Mouse (Mus musculus) CH12.LX (cell line): Measurements from ENCODE around the gene Taf5l. TPM values are rescaled to one million over a fixed set of nuclear protein-coding genes. Genes with fewer than 3 reads are reported as not detected.

Source experiments
- DNase-seq: peaks from one replicate; pipeline ENCODE4 v3.0.0-alpha.2; 2013; ENCODE audit errors: extremely low read depth
- H3K27ac ChIP-seq: 2 replicates; pipeline ENCODE4 v1.5.1; 2012; ENCODE audit warnings: low read depth, mild to moderate bottlenecking, control low read depth, moderate library complexity; ENCODE audit not compliant: insufficient read depth
- H3K27me3 ChIP-seq: replicated peaks from 2 replicates; pipeline ENCODE3; 2012; ENCODE audit warnings: inconsistent platforms
- H3K36me3 ChIP-seq, 2 experiments: replicated peaks in 1 of 2; 2 replicates each; pipeline versions ENCODE3 to v1.6.1; 2012; ENCODE audit warnings: inconsistent platforms in 1 of 2, low read length in 1 of 2, mild to moderate bottlenecking in 1 of 2, mixed read lengths in 1 of 2, moderate library complexity in 1 of 2; ENCODE audit not compliant: control insufficient read depth in 1 of 2, insufficient read depth in 1 of 2
- H3K4me1 ChIP-seq, 2 experiments: 2 replicates each; pipeline ENCODE4 v1.6.1; 2012; ENCODE audit warnings: inconsistent platforms in 1 of 2, moderate library complexity in 1 of 2; ENCODE audit not compliant: insufficient read depth in 2 of 2, control insufficient read depth in 1 of 2
- H3K4me2 ChIP-seq: 2 replicates; pipeline ENCODE4 v1.6.1; 2012; ENCODE audit warnings: low read depth, mild to moderate bottlenecking, control low read depth; ENCODE audit not compliant: poor library complexity, insufficient read depth, severe bottlenecking
- H3K4me3 ChIP-seq, 3 experiments: fragments of 150-350 bp in 1 of 3; sonication (generic) in 1 of 3; replicated peaks in 1 of 3; 2 replicates each; pipeline versions ENCODE3 to v1.5.1; 2011 to 2012; ENCODE audit warnings: low read depth in 2 of 3, low read length in 2 of 3, mild to moderate bottlenecking in 2 of 3, moderate library complexity in 2 of 3, control low read depth in 1 of 3, improper control_type of control experiment in 1 of 3, inconsistent platforms in 1 of 3, mixed read lengths in 1 of 3; ENCODE audit not compliant: poor library complexity in 1 of 3
- H3K79me2 ChIP-seq: replicated peaks from 2 replicates; pipeline ENCODE4 v1.6.1; 2012; ENCODE audit warnings: mild to moderate bottlenecking, moderate library complexity; ENCODE audit not compliant: control insufficient read depth, poor library complexity, insufficient read depth, severe bottlenecking; ENCODE audit errors: extremely low read depth
- H3K9ac ChIP-seq: 2 replicates; pipeline ENCODE4 v1.6.1; 2012; ENCODE audit warnings: low read depth, mild to moderate bottlenecking, control low read depth, moderate library complexity; ENCODE audit not compliant: insufficient read depth
- H3K9me3 ChIP-seq: replicated peaks from 2 replicates; pipeline ENCODE3; 2012; ENCODE audit warnings: low read length, inconsistent platforms, mixed read lengths
- CTCF ChIP-seq, 2 experiments: IDR thresholded peaks in 1 of 2; conservative IDR thresholded peaks in 1 of 2; 2 replicates each; pipeline ENCODE4 v1.5.1; 2011 to 2012; ENCODE audit warnings: low read depth in 2 of 2, low read length in 2 of 2, improper control_type of control experiment in 1 of 2, inconsistent platforms in 1 of 2, mild to moderate bottlenecking in 1 of 2, moderate library complexity in 1 of 2
- E2F4 ChIP-seq: IDR thresholded peaks from 2 replicates; pipeline ENCODE4 v1.6.1; 2011; ENCODE audit warnings: low read depth, low read length, improper control_type of control experiment; ENCODE audit not compliant: insufficient replicate concordance
- ELF1 ChIP-seq: IDR thresholded peaks from 2 replicates; pipeline ENCODE4 v1.6.1; 2014; ENCODE audit warnings: low read depth, mild to moderate bottlenecking, inconsistent platforms, low read length, improper control_type of control experiment
- ETS1 ChIP-seq: conservative IDR thresholded peaks from 2 replicates; pipeline ENCODE4 v1.6.1; 2012; ENCODE audit warnings: low read depth, mild to moderate bottlenecking, inconsistent platforms, low read length, improper control_type of control experiment, moderate library complexity
- GABPA ChIP-seq: IDR thresholded peaks from 2 replicates; pipeline ENCODE4 v1.6.1; 2012; ENCODE audit warnings: low read depth, low read length, improper control_type of control experiment, inconsistent platforms; ENCODE audit not compliant: insufficient replicate concordance
- KAT2A ChIP-seq: IDR thresholded peaks from 2 replicates; pipeline ENCODE4 v1.6.1; 2012; ENCODE audit warnings: low read length, improper control_type of control experiment, inconsistent platforms; ENCODE audit not compliant: insufficient replicate concordance
- MAZ ChIP-seq: IDR thresholded peaks from 2 replicates; pipeline ENCODE4 v1.6.1; 2012; ENCODE audit warnings: low read depth, mild to moderate bottlenecking, inconsistent platforms, low read length, improper control_type of control experiment, moderate library complexity
- MEF2A ChIP-seq: IDR thresholded peaks from 2 replicates; pipeline ENCODE4 v1.6.1; 2014; ENCODE audit warnings: low read depth, mild to moderate bottlenecking, inconsistent platforms, low read length, improper control_type of control experiment, borderline replicate concordance
- NELFE ChIP-seq: IDR thresholded peaks from 2 replicates; pipeline ENCODE4 v1.6.1; 2011; ENCODE audit warnings: low read depth, low read length, improper control_type of control experiment
- PAX5 ChIP-seq: IDR thresholded peaks from 2 replicates; pipeline ENCODE4 v1.6.1; 2012; ENCODE audit warnings: low read length, inconsistent platforms, mixed read lengths
- POLR2A ChIP-seq: IDR thresholded peaks from 2 replicates; pipeline ENCODE4 v1.6.1; 2011; ENCODE audit warnings: low read depth, mild to moderate bottlenecking, improper control_type of control experiment, low read length
- RAD21 ChIP-seq: IDR thresholded peaks from 2 replicates; pipeline ENCODE4 v1.6.1; 2011; ENCODE audit warnings: low read depth, mild to moderate bottlenecking, low read length, improper control_type of control experiment, moderate library complexity
- SIN3A ChIP-seq: IDR thresholded peaks from 2 replicates; pipeline ENCODE4 v1.6.1; 2012; ENCODE audit warnings: low read length, improper control_type of control experiment, inconsistent platforms
- TCF12 ChIP-seq: IDR thresholded peaks from 2 replicates; pipeline ENCODE4 v1.6.1; 2014; ENCODE audit warnings: low read depth, mild to moderate bottlenecking, inconsistent platforms, low read length, improper control_type of control experiment
- UBTF ChIP-seq: IDR thresholded peaks from 2 replicates; pipeline ENCODE4 v1.6.1; 2012; ENCODE audit warnings: low read depth, mild to moderate bottlenecking, inconsistent platforms, low read length, improper control_type of control experiment, moderate library complexity
- USF1 ChIP-seq: IDR thresholded peaks from 2 replicates; pipeline ENCODE4 v1.6.1; 2014; ENCODE audit warnings: low read depth, mild to moderate bottlenecking, inconsistent platforms, low read length, improper control_type of control experiment
- dilution Hi-C: fragments of 300-500 bp; cut with MboI; formaldehyde crosslinking; loops from 2 replicates; pipeline ENCODE4 v1.14.3; 2020; ENCODE audit warnings: low sequenced_read_pairs; ENCODE audit not compliant: extremely low pct_unique_long_range_greater_than_20kb, extremely low pct_ligation_motif_present
- in situ Hi-C: fragments of 300-500 bp; cut with MboI; formaldehyde crosslinking; loops from 3 replicates; pipeline ENCODE4 v1.14.3; 2019; ENCODE audit warnings: low sequenced_read_pairs, low pct_ligation_motif_present, low pct_unique_long_range_greater_than_20kb, mixed read lengths
- polyA plus RNA-seq: library from polyadenylated mRNA; unstranded; fragments of >175 nt; gene quantifications from 2 replicates; pipeline ENCODE4 v1.2.1, GENCODE M21; 2012; ENCODE audit warnings: low read depth; ENCODE audit not compliant: insufficient read length
- total RNA-seq, 2 experiments: library from RNA; depleted of rRNA; stranded (reverse); fragments of 300-350 nt in 1 of 2; fragments of >200 nt in 1 of 2; gene quantifications; 2 replicates each; pipeline ENCODE4 v1.2.3; 2012 to 2014

Taf5l gene
- total and polyA plus RNA-seq, 3 experiments = 54.2 to 75.8 (median 63.0) TPM

GRCm38 (mm10) chr8:123992587-123992986 is 28.6 kb downstream of the Taf5l start:
- no peaks in the 10 kb centered on the region for H3K79me2 ChIP-seq
- H3K4me1 ChIP-seq = no peaks in the 10 kb centered on the region
- peaks cover 23 to 54% of the 10 kb centered on the region in 2 experiments for H3K36me3 ChIP-seq
- DNase-seq = no peak
- H3K9ac ChIP-seq = no peak overlapping the region
- H3K4me2 ChIP-seq = no peak overlapping the region
- H3K9me3 ChIP-seq = no peaks in the 10 kb centered on the region
- H3K4me3 ChIP-seq = no peak overlapping the region
- dilution Hi-C loops = no loop called here
- no peak overlapping the region for H3K27ac ChIP-seq
- TF ChIP-seq CTCF (conservative IDR thresholded peaks at IDR 0.05 in 1 of 2, IDR thresholded peaks at IDR 0.05 in 1 of 2; ENCODE audit: low read depth in 2 of 2, low read length in 2 of 2) (peak in 1 of 2 experiments; percentile 47; a peak in 2 of 4 replicates), RAD21 (peak; percentile 31), MEF2A (no peak)
- TF ChIP-seq, all 38 proteins: peak for 2
- H3K27me3 ChIP-seq = no peaks in the 10 kb centered on the region
- in situ Hi-C loops = no loop called here

- no peak overlapping the region for H3K4me2 ChIP-seq
- no peak for TF ChIP-seq PAX5
- TF ChIP-seq POLR2A = no peak
- TF ChIP-seq E2F4 = no peak
- no peak for TF ChIP-seq KAT2A
- no peak for TF ChIP-seq ETS1
- TF ChIP-seq MAZ = no peak
- TF ChIP-seq USF1 = no peak
- TF ChIP-seq GABPA = no peak
- dilution Hi-C loops = no loop called here
- no peaks in the 10 kb centered on the region for H3K27me3 ChIP-seq
- no peaks in the 10 kb centered on the region for H3K9me3 ChIP-seq
- no peaks in the 10 kb centered on the region for H3K79me2 ChIP-seq
- H3K27ac ChIP-seq = no peak overlapping the region
- DNase-seq = no peak
- H3K9ac ChIP-seq = no peak overlapping the region
- in situ Hi-C loops = no loop called here
- no peaks in the 10 kb centered on the region for H3K4me1 ChIP-seq
- peaks cover 9 to 43% of the 10 kb centered on the region in 2 experiments for H3K36me3 ChIP-seq
- H3K4me3 ChIP-seq = no peak overlapping the region
Observed at GRCm38 (mm10) chr8:123990277-123991049, 30.7 kb downstream of the Taf5l start.

- TF ChIP-seq ETS1 (no peak), NELFE (no peak), SIN3A (no peak), TCF12 (no peak), UBTF (no peak), MEF2A (no peak), ELF1 (no peak), MAZ (no peak)
- peaks cover 0 to under 1% of the 10 kb centered on the region in 2 experiments; a peak in 2 of 4 replicates for H3K4me1 ChIP-seq
Observed at GRCm38 (mm10) chr8:123989128-123989527, 32.1 kb downstream of the Taf5l start.

More at GRCm38 (mm10) chr8:123989128-123989527, 32.1 kb downstream of the Taf5l start:
- H3K9ac ChIP-seq = no peak overlapping the region
- H3K4me3 ChIP-seq = no peak overlapping the region
- H3K36me3 ChIP-seq = peaks cover under 1 to 29% of the 10 kb centered on the region in 2 experiments
- no peak overlapping the region for H3K27ac ChIP-seq
- no peak overlapping the region for H3K4me2 ChIP-seq
- H3K79me2 ChIP-seq = no peaks in the 10 kb centered on the region
- dilution Hi-C loops (no loop called here), in situ Hi-C loops (no loop called here)
- no peak for DNase-seq
- no peaks in the 10 kb centered on the region for H3K9me3 ChIP-seq
- H3K27me3 ChIP-seq = no peaks in the 10 kb centered on the region
